Mouse (Mus musculus) thymus, adult 2 months (tissue): ENCODE data around the gene Col13a1. TPM values are rescaled to one million over a fixed set of nuclear protein-coding genes. Genes with fewer than 3 reads are reported as not detected.

Experiments
- DNase-seq: peaks from one replicate; pipeline ENCODE4 v3.0.0; 2021
- H3K27ac ChIP-seq: fragments of 200-500 bp; 2 replicates; pipeline ENCODE4 v1.5.1; 2012; ENCODE audit warnings: low read length, control low read depth; ENCODE audit not compliant: control insufficient read depth, insufficient read depth
- H3K27me3 ChIP-seq: fragments of 200-500 bp; 2 replicates; pipeline ENCODE4 v1.6.1; 2012; ENCODE audit warnings: mild to moderate bottlenecking, low read length, moderate library complexity, mixed read lengths; ENCODE audit not compliant: control insufficient read depth, insufficient read depth
- H3K36me3 ChIP-seq: fragments of 200-500 bp; 2 replicates; pipeline ENCODE4 v1.6.1; 2012; ENCODE audit warnings: mild to moderate bottlenecking, low read length, moderate library complexity; ENCODE audit not compliant: control insufficient read depth, insufficient read depth
- H3K4me1 ChIP-seq: fragments of 200-500 bp; replicated peaks from 2 replicates; pipeline ENCODE4 v1.6.1; 2012; ENCODE audit warnings: low read length; ENCODE audit not compliant: control insufficient read depth, insufficient read depth
- H3K4me3 ChIP-seq: fragments of 200-500 bp; 2 replicates; pipeline ENCODE4 v1.5.1; 2012; ENCODE audit warnings: mild to moderate bottlenecking, low read length, control low read depth, moderate library complexity; ENCODE audit not compliant: control insufficient read depth, insufficient read depth
- CTCF ChIP-seq: fragments of 200-500 bp; IDR thresholded peaks from 2 replicates; pipeline ENCODE4 v1.5.1; 2012; ENCODE audit warnings: mild to moderate bottlenecking, control low read depth, low read length, moderate library complexity, borderline replicate concordance; ENCODE audit not compliant: control insufficient read depth, poor library complexity, insufficient read depth; ENCODE audit errors: extremely low read depth
- POLR2A ChIP-seq: fragments of 200-500 bp; IDR thresholded peaks from 2 replicates; pipeline ENCODE4 v1.6.1; 2012; ENCODE audit warnings: mild to moderate bottlenecking, low read length, control low read depth, moderate library complexity; ENCODE audit not compliant: control insufficient read depth, poor library complexity, insufficient read depth; ENCODE audit errors: extremely low read depth
- WGBS: fragments of 180-500 bp; shearing (Covaris S2); methylation state at CpG from one replicate; pipeline ENCODE4 v1.1.7; 2018; 5-methylcytosine and 5-hydroxymethylcytosine counted together
- polyA plus RNA-seq: library from polyadenylated mRNA; depleted of rRNA; stranded (reverse); fragments of >200 nt; gene quantifications from 2 replicates; pipeline ENCODE4 v1.2.3, GENCODE M21; 2012

Col13a1 gene
- polyA plus RNA-seq, 1 experiment, result 0.13 TPM

DNA sequence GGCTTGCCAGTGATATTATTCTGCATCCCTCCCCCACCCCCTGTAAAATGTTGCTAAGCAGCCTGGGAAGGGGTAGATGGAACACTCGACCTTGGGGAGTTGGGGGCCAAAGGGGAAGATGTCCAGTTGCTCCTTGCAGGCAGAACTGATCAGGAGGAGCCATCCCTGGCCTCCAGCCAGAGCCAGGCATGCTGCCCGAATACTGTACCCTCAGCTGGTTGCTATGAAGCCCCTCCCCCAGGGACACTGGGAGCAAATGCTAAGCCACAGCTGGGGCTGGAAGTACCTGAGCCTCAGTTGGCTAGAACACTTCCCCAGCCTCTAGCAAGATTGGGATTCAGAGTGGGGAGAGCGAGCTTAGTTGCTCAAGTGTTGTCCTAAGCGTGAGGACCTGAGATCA, 6.9 kb downstream of the Col13a1 start:
- H3K4me1 ChIP-seq, result no peaks in the 10 kb centered on the region
- no peak for DNase-seq
- no peak for TF ChIP-seq POLR2A
- TF ChIP-seq CTCF, result no peak
- H3K27ac ChIP-seq, result no peak overlapping the region
- 65% methylated on average over 4 of the region's 4 CpGs for WGBS
- H3K4me3 ChIP-seq, result no peak overlapping the region
- H3K36me3 ChIP-seq, result no peaks in the 10 kb centered on the region
- H3K27me3 ChIP-seq, result no peaks in the 10 kb centered on the region

GRCm38 (mm10) chr10:61968003-61968553, 10.8 kb downstream of the Col13a1 start:
- TF ChIP-seq POLR2A (no peak), CTCF (no peak)

GRCm38 (mm10) chr10:61967207-61967606, 11.7 kb downstream of the Col13a1 start:
- DNase-seq, result no peak
- TF ChIP-seq POLR2A (no peak), CTCF (no peak)
- Histone ChIP-seq H3K27ac (no peak overlapping the region), H3K36me3 (no peaks in the 10 kb centered on the region), H3K27me3 (no peaks in the 10 kb centered on the region), H3K4me3 (no peak overlapping the region), H3K4me1 (no peaks in the 10 kb centered on the region)
- 34% methylated on average over 3 of the region's 3 CpGs for WGBS

More at GRCm38 (mm10) chr10:61968003-61968553, 10.8 kb downstream of the Col13a1 start:
- Histone ChIP-seq H3K27ac (no peak overlapping the region), H3K36me3 (no peaks in the 10 kb centered on the region), H3K4me1 (no peaks in the 10 kb centered on the region), H3K27me3 (no peaks in the 10 kb centered on the region), H3K4me3 (no peak overlapping the region)
- no peak for DNase-seq
- 58% methylated on average over 7 of the region's 7 CpGs for WGBS

DNA sequence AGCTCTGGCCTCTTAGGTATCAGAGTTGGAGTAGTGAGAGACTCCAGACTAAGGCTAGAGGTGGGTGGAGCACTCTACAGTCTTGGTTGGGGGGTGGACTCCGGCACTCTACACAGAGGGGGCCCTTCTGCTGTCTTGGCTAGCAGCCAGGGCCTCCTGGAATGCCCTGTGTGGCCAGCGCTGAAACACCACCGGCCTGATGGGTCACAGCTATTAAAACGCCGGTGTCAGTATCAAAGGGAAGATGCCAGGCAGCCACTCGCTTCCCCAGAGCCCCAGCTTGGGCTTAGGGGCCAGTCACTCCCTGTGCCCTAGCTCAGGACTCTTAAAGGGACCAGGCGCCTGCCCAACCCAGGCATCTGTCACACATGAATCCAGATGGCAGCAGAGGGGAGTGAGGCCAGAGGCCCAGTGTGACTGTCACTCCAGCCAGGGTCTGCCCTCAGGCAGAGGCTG, 13.5 kb downstream of the Col13a1 start:
- no peaks in the 10 kb centered on the region for H3K27me3 ChIP-seq
- TF ChIP-seq CTCF (no peak), POLR2A (no peak)
- no peak overlapping the region for H3K4me3 ChIP-seq
- no peaks in the 10 kb centered on the region for H3K36me3 ChIP-seq
- H3K4me1 ChIP-seq, result no peaks in the 10 kb centered on the region
- DNase-seq, result no peak
- H3K27ac ChIP-seq, result no peak overlapping the region
- WGBS, result 77% methylated on average over 7 of the region's 7 CpGs

GRCm38 (mm10) chr10:61956718-61957117, 22.2 kb downstream of the Col13a1 start:
- H3K27ac ChIP-seq, result no peak overlapping the region

DNA sequence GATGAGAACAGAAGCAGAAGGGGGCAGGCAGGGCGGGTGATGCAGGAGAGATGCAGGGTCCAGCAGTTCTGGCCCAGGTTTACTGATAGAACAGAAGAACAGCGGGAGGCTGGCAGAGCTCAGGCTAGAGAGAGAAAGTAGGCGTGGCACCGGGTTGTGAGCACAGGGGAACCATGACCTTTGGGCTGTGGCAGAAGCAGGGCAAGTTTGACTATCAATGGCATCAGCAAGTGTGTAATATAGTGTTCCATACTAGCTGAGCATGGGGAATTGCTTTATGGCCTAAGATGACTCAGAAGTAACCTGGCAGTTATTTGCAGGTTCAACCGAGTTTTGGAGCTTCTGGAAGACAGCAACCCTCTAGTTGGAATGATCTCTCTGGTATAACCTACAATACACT, 25.0 kb downstream of the Col13a1 start:
- Histone ChIP-seq H3K4me1 (no peaks in the 10 kb centered on the region), H3K27ac (no peak overlapping the region), H3K36me3 (no peaks in the 10 kb centered on the region), H3K27me3 (no peaks in the 10 kb centered on the region), H3K4me3 (no peak overlapping the region)
- 88% methylated on average over 5 of the region's 5 CpGs for WGBS
- DNase-seq, result no peak
- TF ChIP-seq CTCF (no peak), POLR2A (no peak)

More at GRCm38 (mm10) chr10:61956718-61957117, 22.2 kb downstream of the Col13a1 start:
- H3K36me3 ChIP-seq, result no peaks in the 10 kb centered on the region
- TF ChIP-seq CTCF (no peak), POLR2A (no peak)
- H3K4me1 ChIP-seq, result no peaks in the 10 kb centered on the region
- 76% methylated on average over 6 of the region's 6 CpGs for WGBS
- no peaks in the 10 kb centered on the region for H3K27me3 ChIP-seq
- DNase-seq, result no peak
- H3K4me3 ChIP-seq, result no peak overlapping the region

GRCm38 (mm10) chr10:61949542-61949941, 29.4 kb downstream of the Col13a1 start:
- Histone ChIP-seq H3K4me3 (no peak overlapping the region), H3K36me3 (no peaks in the 10 kb centered on the region), H3K27me3 (no peaks in the 10 kb centered on the region), H3K27ac (no peak overlapping the region), H3K4me1 (no peaks in the 10 kb centered on the region)
- TF ChIP-seq CTCF (no peak), POLR2A (no peak)
- 94% methylated on average over 6 of the region's 6 CpGs for whole genome bisulfite sequencing
- DNase-seq, result no peak
